Mouse (Mus musculus): ENCODE data around the gene Olfr203. TPM values are rescaled to one million over a fixed set of nuclear protein-coding genes. Genes with fewer than 3 reads are reported as not detected.
"Not testable (repeated sequence)": the region's sequence is repeated elsewhere in the genome, so short reads cannot be mapped to it uniquely, and the experiment has no call there.

The Olfr203 gene
- polyA plus RNA-seq (2015; fragmentation: Nextera tagmentation; extraction: Ambion mirVana) = not detected in 2 replicates

DNA sequence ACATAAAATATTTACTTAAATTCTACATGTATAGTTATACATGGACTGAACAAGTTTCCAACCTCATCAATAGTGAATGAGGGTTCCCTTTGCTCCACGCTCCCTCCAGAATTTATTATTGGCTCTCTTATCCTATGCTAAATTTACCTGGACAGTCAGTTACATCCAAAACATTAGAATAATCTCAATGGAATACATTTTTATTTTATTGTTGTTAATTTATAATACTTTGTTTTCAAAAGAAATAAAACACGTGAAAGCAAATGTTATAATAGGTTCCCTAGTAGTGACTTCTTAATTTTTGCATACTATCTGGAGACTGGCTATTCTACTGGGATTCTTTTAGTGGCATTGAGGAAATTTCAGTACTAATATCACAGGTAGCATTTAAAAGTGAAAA is at the start of gene Olfr203:
Gene Olfr203 (plus strand): TSS at position 301 of the 400 bp plus-strand sequence.
- Histone ChIP-seq H3K4me1 (replicated peaks) (no peaks in the 10 kb centered on the region), H3K9me3 (no peaks in the 10 kb centered on the region), H3K9ac (no peak within 1 kb of the TSS), H3K27ac (no peak within 1 kb of the TSS), H3K36me3 (no peaks in the 10 kb centered on the region), H3K4me2 (replicated peaks) (no peak within 1 kb of the TSS), H3K27me3 (replicated peaks) (no peaks in the 10 kb centered on the region), H3K4me3 (replicated peaks) (no peak within 1 kb of the TSS)
- 90% methylated on average over 2 of the region's 2 CpGs for WGBS
- no peak for ATAC-seq

DNA sequence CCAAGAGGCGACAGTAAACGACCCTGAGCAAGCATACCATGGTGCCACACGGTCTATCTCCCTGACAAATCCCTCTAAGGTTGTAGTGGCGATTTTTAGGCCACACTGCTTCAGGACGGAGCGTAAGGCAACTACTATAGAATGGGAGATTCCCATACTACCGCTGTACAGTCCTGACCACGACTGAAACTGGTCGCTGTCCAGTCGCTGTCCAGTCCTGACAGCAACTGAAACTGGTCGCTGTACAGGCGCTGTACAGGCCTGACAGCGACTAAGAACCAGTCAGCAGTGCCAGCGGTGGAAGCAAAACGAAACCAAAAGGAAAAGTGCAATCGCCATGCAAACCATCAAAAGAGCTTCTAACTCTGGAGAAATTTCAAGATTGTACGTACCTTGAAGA is 49.0 kb upstream of the Olfr203 start:
- H3K4me3 ChIP-seq (replicated peaks) = no peak overlapping the region
- H3K36me3 ChIP-seq = no peaks in the 10 kb centered on the region
- no peak overlapping the region for H3K27ac ChIP-seq
- no peak overlapping the region for H3K9ac ChIP-seq
- no peaks in the 10 kb centered on the region for H3K27me3 ChIP-seq (replicated peaks)
- H3K4me2 ChIP-seq (replicated peaks) = no peak overlapping the region
- H3K9me3 ChIP-seq = no peaks in the 10 kb centered on the region
- no peaks in the 10 kb centered on the region for H3K4me1 ChIP-seq (replicated peaks)
- 84% methylated on average over 17 of the region's 17 CpGs for WGBS
- ATAC-seq = no peak

GRCm38 (mm10) chr16:59269097-59269496 is 29.6 kb upstream of the Olfr203 start:
- not testable (repeated sequence) for ATAC-seq; H3K4me3 ChIP-seq (replicated peaks); H3K9ac ChIP-seq; H3K4me1 ChIP-seq (replicated peaks); H3K4me2 ChIP-seq (replicated peaks); H3K36me3 ChIP-seq; H3K27ac ChIP-seq; H3K27me3 ChIP-seq (replicated peaks); H3K9me3 ChIP-seq
- WGBS = 65% methylated on average over 4 of the region's 4 CpGs

DNA sequence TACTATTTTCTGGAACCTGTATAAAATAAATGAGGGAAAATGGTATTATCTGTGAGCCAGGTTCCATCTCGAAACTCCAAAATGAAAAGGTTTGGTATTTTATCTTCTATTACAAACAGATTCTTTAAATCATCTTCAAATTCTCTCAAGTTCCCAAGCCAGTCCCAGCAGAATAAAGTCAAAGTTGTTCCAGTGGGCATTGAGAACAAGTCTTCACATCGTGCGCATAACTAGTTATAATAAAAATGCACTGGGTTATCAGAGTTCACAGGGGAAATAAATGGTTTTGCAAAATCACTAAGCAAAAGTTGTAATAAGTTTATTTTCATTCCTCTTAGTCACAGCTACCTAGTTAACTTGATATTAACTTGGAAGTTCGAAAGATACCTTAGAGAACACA is 26.1 kb upstream of the Olfr203 start, which contains the start of gene Olfr201:
Gene Olfr201 (minus strand): TSS at position 101 of the 400 bp plus-strand sequence.
- H3K27me3 ChIP-seq (replicated peaks); H3K4me3 ChIP-seq (replicated peaks); H3K9ac ChIP-seq; H3K4me1 ChIP-seq (replicated peaks); H3K27ac ChIP-seq; H3K4me2 ChIP-seq (replicated peaks); H3K36me3 ChIP-seq; H3K9me3 ChIP-seq; ATAC-seq: not testable (repeated sequence)
- WGBS = 91% methylated on average over 4 of the region's 4 CpGs

DNA sequence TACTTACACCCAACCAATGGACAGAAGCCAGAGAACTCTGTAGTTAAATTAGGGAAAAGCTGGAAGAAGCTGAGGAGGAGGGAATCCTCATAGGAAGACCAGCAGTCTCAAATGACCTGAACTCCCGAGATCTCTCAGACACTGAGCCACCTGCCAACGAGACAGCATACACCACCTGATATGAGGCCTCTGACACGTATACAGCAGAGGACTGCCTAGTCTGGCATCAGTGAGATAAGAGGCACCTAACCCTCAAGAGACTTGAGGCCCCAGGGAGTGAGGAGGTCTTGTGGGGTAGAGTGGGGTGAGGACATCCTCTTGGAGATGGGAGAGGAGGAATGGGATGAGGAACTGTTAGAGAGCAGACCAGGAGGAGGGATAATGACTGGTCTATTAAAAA is 18.1 kb upstream of the Olfr203 start:
- no peak overlapping the region for H3K27ac ChIP-seq
- H3K9me3 ChIP-seq = no peaks in the 10 kb centered on the region
- no peak overlapping the region for H3K4me3 ChIP-seq (replicated peaks)
- H3K4me2 ChIP-seq (replicated peaks) = no peak overlapping the region
- no peaks in the 10 kb centered on the region for H3K36me3 ChIP-seq
- H3K27me3 ChIP-seq (replicated peaks) = no peaks in the 10 kb centered on the region
- H3K9ac ChIP-seq = no peak overlapping the region
- 64% methylated on average over 3 of the region's 3 CpGs for WGBS
- H3K4me1 ChIP-seq (replicated peaks) = no peaks in the 10 kb centered on the region
- ATAC-seq = no peak

GRCm38 (mm10) chr16:59283476-59283875 is 15.2 kb upstream of the Olfr203 start:
- 65% methylated on average over 1 of the region's 1 CpGs for WGBS

DNA sequence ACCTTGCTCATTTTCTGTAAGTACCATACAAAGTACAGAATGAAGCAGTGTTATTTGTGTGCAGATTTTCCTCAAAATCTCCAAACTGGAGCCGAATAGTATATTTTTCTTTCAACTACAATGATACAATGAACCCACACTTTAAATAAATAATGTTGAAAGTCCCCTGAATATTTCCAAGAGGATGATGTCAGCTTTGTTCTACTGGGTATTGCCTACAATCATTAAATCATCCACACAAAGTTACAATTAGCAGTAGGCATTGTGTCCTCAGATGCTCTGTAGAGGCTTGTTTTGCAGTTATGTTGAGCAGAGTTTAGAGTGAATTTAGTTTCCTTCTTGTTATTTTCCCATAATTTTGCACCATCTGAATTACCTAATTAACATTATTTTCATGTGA is 12.0 kb upstream of the Olfr203 start, which contains the start of gene Olfr202:
Gene Olfr202 (minus strand): TSS at position 101 of the 400 bp plus-strand sequence.
- no peak for ATAC-seq
- no peak within 1 kb of the TSS for H3K27ac ChIP-seq
- H3K9ac ChIP-seq = no peak within 1 kb of the TSS
- H3K36me3 ChIP-seq = no peaks in the 10 kb centered on the region
- H3K27me3 ChIP-seq (replicated peaks) = no peaks in the 10 kb centered on the region
- H3K4me3 ChIP-seq (replicated peaks) = no peak within 1 kb of the TSS
- H3K9me3 ChIP-seq = no peaks in the 10 kb centered on the region
- H3K4me2 ChIP-seq (replicated peaks) = no peak within 1 kb of the TSS
- H3K4me1 ChIP-seq (replicated peaks) = no peaks in the 10 kb centered on the region
- WGBS = 79% methylated on average over 1 of the region's 1 CpGs

More at GRCm38 (mm10) chr16:59283476-59283875, 15.2 kb upstream of the Olfr203 start:
- H3K9ac ChIP-seq = no peak overlapping the region
- H3K27ac ChIP-seq = no peak overlapping the region
- H3K36me3 ChIP-seq = no peaks in the 10 kb centered on the region
- H3K4me3 ChIP-seq (replicated peaks) = no peak overlapping the region
- no peak overlapping the region for H3K4me2 ChIP-seq (replicated peaks)
- H3K4me1 ChIP-seq (replicated peaks) = no peaks in the 10 kb centered on the region
- no peaks in the 10 kb centered on the region for H3K27me3 ChIP-seq (replicated peaks)
- H3K9me3 ChIP-seq = no peaks in the 10 kb centered on the region
- no peak for ATAC-seq

DNA sequence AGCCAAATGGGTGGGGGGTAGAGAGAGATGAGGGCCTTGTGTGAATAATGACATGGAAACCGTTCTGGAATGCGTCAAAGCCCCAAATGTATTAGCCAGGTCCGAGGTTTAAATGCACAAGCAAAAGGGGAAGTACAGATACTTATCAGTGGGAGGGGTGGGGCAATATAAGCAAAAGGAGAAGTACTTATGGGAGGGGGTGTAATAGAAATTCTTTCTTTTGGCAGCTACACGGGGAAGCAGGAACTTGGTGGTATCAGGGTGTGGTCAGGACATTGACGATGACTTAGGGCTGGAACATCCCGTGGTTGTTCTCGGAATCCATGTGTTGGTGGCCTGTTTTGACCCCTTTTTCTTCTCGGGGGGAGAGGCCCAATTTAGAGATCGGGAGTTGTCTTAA is 11.1 kb upstream of the Olfr203 start:
- not testable (repeated sequence) for ATAC-seq

GRCm38 (mm10) chr16:59318148-59318547 is 19.5 kb downstream of the Olfr203 start, which contains the start of gene Olfr204:
TSS of gene Olfr204 (minus strand) at chr16:59318248.
- H3K4me1 ChIP-seq (replicated peaks) = no peaks in the 10 kb centered on the region
- no peak within 1 kb of the TSS for H3K4me3 ChIP-seq (replicated peaks)
- no peak for ATAC-seq

More for the DNA sequence above, 11.1 kb upstream of the Olfr203 start:
- H3K4me2 ChIP-seq (replicated peaks); H3K4me3 ChIP-seq (replicated peaks); H3K36me3 ChIP-seq; H3K9me3 ChIP-seq; H3K27ac ChIP-seq; H3K4me1 ChIP-seq (replicated peaks); H3K27me3 ChIP-seq (replicated peaks); H3K9ac ChIP-seq: not testable (repeated sequence)
- 77% methylated on average over 9 of the region's 9 CpGs for WGBS

DNA sequence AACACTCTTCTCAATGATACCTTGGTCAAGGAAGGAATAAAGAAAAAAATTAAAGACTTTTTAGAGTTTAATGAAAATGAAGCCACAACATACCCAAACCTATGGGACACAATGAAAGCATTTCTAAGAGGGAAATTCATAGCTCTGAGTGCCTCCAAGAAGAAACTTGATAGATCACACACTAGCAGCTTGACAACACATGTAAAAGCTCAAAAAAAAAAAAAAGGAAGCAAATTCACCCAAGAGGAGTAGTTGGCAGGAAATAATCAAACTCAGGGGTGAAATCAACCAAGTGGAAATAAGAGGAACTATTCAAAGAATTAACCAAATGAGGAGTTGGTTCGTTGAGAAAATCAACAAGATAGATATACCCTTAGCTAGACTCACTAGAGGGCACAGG is 24.6 kb downstream of the Olfr203 start:
- not testable (repeated sequence) for H3K4me3 ChIP-seq (replicated peaks); H3K36me3 ChIP-seq; H3K9ac ChIP-seq; H3K27me3 ChIP-seq (replicated peaks); H3K4me2 ChIP-seq (replicated peaks); ATAC-seq; H3K27ac ChIP-seq; H3K4me1 ChIP-seq (replicated peaks); H3K9me3 ChIP-seq
- WGBS = 55% methylated on average over 1 of the region's 1 CpGs

More at GRCm38 (mm10) chr16:59318148-59318547, 19.5 kb downstream of the Olfr203 start, which contains the start of gene Olfr204:
- Histone ChIP-seq H3K9me3 (no peaks in the 10 kb centered on the region), H3K4me2 (replicated peaks) (no peak within 1 kb of the TSS), H3K36me3 (no peaks in the 10 kb centered on the region), H3K9ac (no peak within 1 kb of the TSS), H3K27me3 (replicated peaks) (no peaks in the 10 kb centered on the region), H3K27ac (no peak within 1 kb of the TSS)

DNA sequence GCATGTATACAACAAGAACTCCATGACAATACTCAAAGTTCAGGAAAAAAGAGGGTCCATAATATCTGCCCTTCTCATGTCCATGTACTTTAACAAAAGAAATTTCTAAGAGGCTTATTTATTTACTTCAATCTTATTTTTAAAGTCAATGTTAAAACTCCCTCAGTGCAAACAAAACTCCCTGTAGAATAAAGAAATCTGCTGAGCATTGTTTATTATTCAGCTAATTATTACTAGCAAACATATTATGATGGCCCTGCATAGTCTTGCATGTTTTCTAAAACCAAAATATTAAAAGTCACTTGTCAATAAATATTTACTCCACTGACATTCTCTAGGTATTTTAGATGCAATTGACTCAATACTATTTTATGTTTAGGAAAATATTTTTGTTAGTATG is 32.4 kb downstream of the Olfr203 start, which contains the start of gene Olfr205:
Gene Olfr205 (minus strand): TSS at position 101 of the 400 bp plus-strand sequence.
- H3K4me3 ChIP-seq (replicated peaks) = no peak within 1 kb of the TSS
- H3K27ac ChIP-seq = no peak within 1 kb of the TSS
- no peaks in the 10 kb centered on the region for H3K4me1 ChIP-seq (replicated peaks)
- no peak for ATAC-seq
- H3K36me3 ChIP-seq = no peaks in the 10 kb centered on the region
- no peak within 1 kb of the TSS for H3K4me2 ChIP-seq (replicated peaks)
- no peaks in the 10 kb centered on the region for H3K9me3 ChIP-seq
- H3K27me3 ChIP-seq (replicated peaks) = no peaks in the 10 kb centered on the region
- H3K9ac ChIP-seq = no peak within 1 kb of the TSS

DNA sequence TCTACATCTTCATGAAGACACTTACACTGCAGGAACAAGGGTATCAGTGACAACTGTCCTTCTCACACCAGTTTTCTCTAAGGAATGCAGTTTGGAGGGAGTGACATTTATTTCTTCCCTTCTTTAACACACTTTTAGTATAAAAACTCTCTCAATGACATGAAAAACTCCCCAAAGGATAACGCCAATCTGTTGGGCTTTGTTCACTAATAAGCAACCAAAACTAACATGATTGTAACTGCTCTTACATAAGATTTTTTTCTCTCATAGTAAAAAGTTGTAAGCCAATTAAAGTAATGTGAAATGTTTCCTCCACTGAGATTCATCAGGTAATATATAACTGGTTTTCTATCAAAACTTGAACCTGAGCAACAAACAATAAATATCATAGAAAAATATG is 50.5 kb downstream of the Olfr203 start, which contains the start of gene Olfr206:
Gene Olfr206 (minus strand): TSS at position 101 of the 400 bp plus-strand sequence.
- 90% methylated on average over 1 of the region's 1 CpGs for WGBS
- no peak within 1 kb of the TSS for H3K9ac ChIP-seq
- ATAC-seq = no peak
- no peaks in the 10 kb centered on the region for H3K27me3 ChIP-seq (replicated peaks)
- no peaks in the 10 kb centered on the region for H3K36me3 ChIP-seq
- H3K4me2 ChIP-seq (replicated peaks) = no peak within 1 kb of the TSS
- H3K27ac ChIP-seq = no peak within 1 kb of the TSS
- H3K9me3 ChIP-seq = no peaks in the 10 kb centered on the region
- no peak within 1 kb of the TSS for H3K4me3 ChIP-seq (replicated peaks)
- no peaks in the 10 kb centered on the region for H3K4me1 ChIP-seq (replicated peaks)
